Mouse (Mus musculus) lung, adult 2 months (tissue): Measurements from ENCODE around the gene Yif1b. TPM values are rescaled to one million over a fixed set of nuclear protein-coding genes. Genes with fewer than 3 reads are reported as not detected.
A peak's percentile ranks its signal among the peaks of the same experiment; 100 is the strongest.

Experiments used
- DNase-seq: peaks from one replicate; pipeline ENCODE4 v3.0.0; 2022
- H3K4me1 ChIP-seq: fragments of 200-500 bp; 2 replicates; pipeline ENCODE4 v1.6.1; 2011; ENCODE audit warnings: low read length; ENCODE audit not compliant: control insufficient read depth, insufficient read depth
- H3K4me3 ChIP-seq: fragments of 200-500 bp; replicated peaks from 2 replicates; pipeline ENCODE3; 2011; ENCODE audit warnings: low read depth, mild to moderate bottlenecking, control low read depth, low read length; ENCODE audit errors: extremely low read depth
- CTCF ChIP-seq: fragments of 200-500 bp; IDR thresholded peaks from 2 replicates; pipeline ENCODE4 v1.5.1; 2011; ENCODE audit warnings: mild to moderate bottlenecking, low read length, control low read depth; ENCODE audit not compliant: insufficient read depth
- POLR2A ChIP-seq: fragments of 200-500 bp; IDR thresholded peaks from 2 replicates; pipeline ENCODE4 v1.6.1; 2011; ENCODE audit warnings: low read depth, mild to moderate bottlenecking, control low read depth, low read length, borderline replicate concordance; ENCODE audit errors: extremely low read depth
- WGBS: fragments of 180-500 bp; shearing (Covaris S2); methylation state at CpG from one replicate; pipeline ENCODE4 v1.1.7; 2018; 5-methylcytosine and 5-hydroxymethylcytosine counted together
- polyA plus RNA-seq: library from polyadenylated mRNA; depleted of rRNA; stranded (reverse); fragments of >200 nt; gene quantifications from 2 replicates; pipeline ENCODE4 v1.2.3, GENCODE M21; 2012; rRNA removed

The Yif1b gene
- polyA plus RNA-seq, 1 experiment = 182 TPM

- no peak for DNase-seq
- 68% methylated on average over 13 of the region's 13 CpGs for WGBS
- no peak for TF ChIP-seq POLR2A
- TF ChIP-seq CTCF = no peak
- Histone ChIP-seq H3K4me3 (no peak overlapping the region), H3K4me1 (peaks cover 3% of the 10 kb centered on the region; the same call in 1 of the 2 replicates)
These were observed 56.1 kb downstream of the Yif1b start for GRCm38 (mm10) chr7:29294111-29294761.

DNA sequence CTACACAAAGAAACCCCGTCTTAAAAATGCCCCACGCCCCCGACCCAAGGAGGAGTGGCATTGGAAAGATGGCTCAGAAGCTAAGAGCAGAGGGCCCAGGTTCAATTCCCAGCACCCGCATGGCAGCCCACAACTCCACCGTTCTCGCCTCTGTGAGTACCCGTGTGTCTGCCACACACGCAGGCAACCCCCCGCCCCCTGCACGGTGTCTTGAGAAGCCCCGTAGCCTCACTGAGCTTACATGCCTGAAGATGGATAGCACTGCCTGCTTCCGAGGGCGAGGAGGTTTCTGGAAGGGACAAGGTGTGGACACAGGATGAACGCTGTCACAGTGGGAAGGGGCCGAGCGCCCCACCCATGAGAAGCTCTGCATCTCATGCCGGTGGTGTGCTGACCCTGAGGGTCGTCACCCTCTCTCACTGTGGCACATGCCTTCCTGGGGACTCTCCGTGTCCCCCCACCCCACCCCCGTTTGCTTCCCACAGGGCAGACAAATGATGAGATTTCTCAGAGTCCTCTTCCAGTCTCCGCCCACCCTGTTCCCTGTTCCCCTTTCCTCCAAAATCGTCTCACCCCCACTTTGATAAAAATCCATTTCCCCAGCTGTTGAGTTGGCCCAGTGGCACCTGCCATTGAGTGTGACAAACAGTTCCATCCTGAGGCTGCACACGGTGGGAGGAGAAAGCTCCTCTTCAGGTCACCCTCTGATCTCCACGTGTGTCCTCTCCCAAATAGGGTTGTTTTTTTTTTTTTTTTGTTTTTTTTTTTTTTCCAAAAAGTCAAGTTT lies 57.9 kb downstream of the Yif1b start:
- no peak overlapping the region for H3K4me3 ChIP-seq
- DNase-seq = no peak
- peaks cover 3% of the 10 kb centered on the region; the same call in 1 of the 2 replicates for H3K4me1 ChIP-seq
- 65% methylated on average over 24 of the region's 24 CpGs for WGBS
- no peak for TF ChIP-seq CTCF
- peak; percentile 37; the same call in 1 of the 2 replicates for TF ChIP-seq POLR2A

DNA sequence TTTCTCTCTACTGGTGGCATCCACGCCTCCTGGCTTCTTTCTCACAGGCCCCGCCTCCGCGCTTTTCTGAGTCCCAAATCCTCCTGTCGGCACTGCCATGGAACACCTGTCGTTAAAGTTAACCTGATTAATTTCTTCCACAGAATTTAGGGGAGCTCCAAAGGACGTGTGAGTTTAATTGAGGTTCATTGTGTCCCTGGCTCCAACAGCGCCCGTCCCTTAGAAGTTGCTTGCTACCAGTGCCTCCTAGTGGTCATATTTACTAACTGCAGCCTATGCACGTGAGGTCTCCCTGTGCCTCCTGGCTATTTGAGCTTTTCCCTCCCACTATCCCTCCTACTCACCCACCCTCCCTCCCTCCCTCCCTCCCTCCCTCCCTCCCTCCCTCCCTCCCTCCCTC lies 58.9 kb downstream of the Yif1b start:
- DNase-seq = no peak
- TF ChIP-seq POLR2A (no peak), CTCF (peak; percentile 97)

More for the DNA sequence above, 58.9 kb downstream of the Yif1b start:
- WGBS = 11% methylated on average over 10 of the region's 10 CpGs
- H3K4me1 ChIP-seq = peaks cover 3% of the 10 kb centered on the region; the same call in 1 of the 2 replicates
- no peak overlapping the region for H3K4me3 ChIP-seq

Other genes with a start within 250 kb of the Yif1b start
- gene Ryr1, start 113.2 kb upstream of the Yif1b start, polyA plus RNA-seq = 0.10 and 10.9 TPM in 2 replicates
- gene Rasgrp4, start 103.5 kb upstream of the Yif1b start, polyA plus RNA-seq = 15.0 and 19.7 TPM in 2 replicates
- gene Fam98c, start 82.1 kb upstream of the Yif1b start, polyA plus RNA-seq = 46.0 and 47.7 TPM in 2 replicates
- gene Ggn, start 68.1 kb upstream of the Yif1b start, polyA plus RNA-seq = 1.5 and 1.9 TPM in 2 replicates
- gene Spred3, start 67.9 kb upstream of the Yif1b start, polyA plus RNA-seq = 3.9 and 5.8 TPM in 2 replicates
- 93.5 and 165 TPM in 2 replicates for gene Psmd8, start 57.6 kb upstream of the Yif1b start, polyA plus RNA-seq
- 3.4 and 3.9 TPM in 2 replicates for gene Catsperg1, start 24.3 kb upstream of the Yif1b start, polyA plus RNA-seq
- 30.6 and 41.5 TPM in 2 replicates for gene Kcnk6, start 5.8 kb upstream of the Yif1b start, polyA plus RNA-seq
- 7.9 and 12.6 TPM in 2 replicates for gene 2200002D01Rik, start 10.1 kb downstream of the Yif1b start, polyA plus RNA-seq
- 317 and 391 TPM in 2 replicates for gene Spint2, start 43.6 kb downstream of the Yif1b start, polyA plus RNA-seq
- 242 and 329 TPM in 2 replicates for gene Ppp1r14a, start 51.0 kb downstream of the Yif1b start, polyA plus RNA-seq
- gene Dpf1, start 65.6 kb downstream of the Yif1b start, polyA plus RNA-seq = 1.7 and 4.0 TPM in 2 replicates